Mouse (Mus musculus): ENCODE results near the gene Cpsf6.

The Cpsf6 gene

GRCm38 (mm10) chr10:117415364-117416057 lies 35.7 kb upstream of the Cpsf6 start:
- in situ Hi-C loops (cut with MboI; ENCODE audit: unreplicated experiment in 2 of 2): no loop called here

- in situ Hi-C loops (cut with MboI; ENCODE audit: unreplicated experiment in 2 of 2): no loop called here
These were observed 34.9 kb upstream of the Cpsf6 start for GRCm38 (mm10) chr10:117414726-117415125.

GRCm38 (mm10) chr10:117413562-117414527 lies 34.0 kb upstream of the Cpsf6 start:
- in situ Hi-C loops (cut with MboI; ENCODE audit: unreplicated experiment in 2 of 2): no loop called here

- in situ Hi-C loops (cut with MboI; ENCODE audit: unreplicated experiment in 2 of 2): no loop called here
These were observed 32.8 kb upstream of the Cpsf6 start for GRCm38 (mm10) chr10:117412474-117413057.

- in situ Hi-C loops (cut with MboI; ENCODE audit: unreplicated experiment in 2 of 2): no loop called here
These were observed 32.1 kb upstream of the Cpsf6 start for GRCm38 (mm10) chr10:117411716-117412473.

- in situ Hi-C loops (cut with MboI; ENCODE audit: unreplicated experiment in 2 of 2): no loop called here
These were observed 31.3 kb upstream of the Cpsf6 start for GRCm38 (mm10) chr10:117411131-117411530.

GRCm38 (mm10) chr10:117410481-117411048 lies 30.8 kb upstream of the Cpsf6 start:
- in situ Hi-C loops (cut with MboI; ENCODE audit: unreplicated experiment in 2 of 2): no loop called here

- in situ Hi-C loops (cut with MboI; ENCODE audit: unreplicated experiment in 2 of 2): no loop called here
These were observed 29.8 kb upstream of the Cpsf6 start for GRCm38 (mm10) chr10:117409373-117410354.

GRCm38 (mm10) chr10:117408545-117409372 lies 28.9 kb upstream of the Cpsf6 start:
- in situ Hi-C loops (cut with MboI; ENCODE audit: unreplicated experiment in 2 of 2): no loop called here

- in situ Hi-C loops (cut with MboI; ENCODE audit: unreplicated experiment in 2 of 2): no loop called here
These were observed 28.0 kb upstream of the Cpsf6 start for GRCm38 (mm10) chr10:117407734-117408288.

GRCm38 (mm10) chr10:117406843-117407733 lies 27.3 kb upstream of the Cpsf6 start:
- in situ Hi-C loops (cut with MboI; ENCODE audit: unreplicated experiment in 2 of 2): no loop called here

- in situ Hi-C loops (cut with MboI; ENCODE audit: unreplicated experiment in 2 of 2): no loop called here
These were observed 26.4 kb upstream of the Cpsf6 start for GRCm38 (mm10) chr10:117406283-117406588.

- in situ Hi-C loops (cut with MboI; ENCODE audit: unreplicated experiment in 2 of 2): no loop called here
These were observed 25.9 kb upstream of the Cpsf6 start for GRCm38 (mm10) chr10:117405526-117406282.

GRCm38 (mm10) chr10:117404384-117404783 lies 24.6 kb upstream of the Cpsf6 start:
- in situ Hi-C loops (cut with MboI; ENCODE audit: unreplicated experiment in 2 of 2): loop anchor here in 1 of 2 experiments (5.0 kb wide), 1 partner anchor 37 kb away; no protein-coding TSS in a partner anchor

- in situ Hi-C loops (cut with MboI; ENCODE audit: unreplicated experiment in 2 of 2): loop anchor here in 1 of 2 experiments (5.0 kb wide), 1 partner anchor 36 kb away; no protein-coding TSS in a partner anchor
These were observed 23.6 kb upstream of the Cpsf6 start for GRCm38 (mm10) chr10:117403344-117403953.
